Mouse (Mus musculus): ENCODE data around the gene Atp6v0b.

- TF ChIP-seq CTCF (IDR thresholded peaks at IDR 0.05; ENCODE audit: borderline replicate concordance, extremely low read depth, insufficient read depth, insufficient read length) (no peak), POLR2A (IDR thresholded peaks at IDR 0.05; ENCODE audit: borderline replicate concordance, extremely low read depth, insufficient read depth, insufficient read length, poor library complexity, severe bottlenecking) (no peak)
These were observed 16.7 kb downstream of the Atp6v0b start for GRCm38 (mm10) chr4:117870437-117870836.
